Mouse (Mus musculus) naive thymus-derived CD4-positive, alpha-beta T cell, adult 2 months (primary cell): ENCODE measurements around the gene Vapa.
"Not testable (repeated sequence)": the region's sequence is repeated elsewhere in the genome, so short reads cannot be mapped to it uniquely, and the experiment has no call there.

Experiments used
- DNase-seq: peaks from one replicate; pipeline ENCODE4 v3.0.0-alpha.2; 2011; ENCODE audit warnings: low read depth

Gene Vapa

DNA sequence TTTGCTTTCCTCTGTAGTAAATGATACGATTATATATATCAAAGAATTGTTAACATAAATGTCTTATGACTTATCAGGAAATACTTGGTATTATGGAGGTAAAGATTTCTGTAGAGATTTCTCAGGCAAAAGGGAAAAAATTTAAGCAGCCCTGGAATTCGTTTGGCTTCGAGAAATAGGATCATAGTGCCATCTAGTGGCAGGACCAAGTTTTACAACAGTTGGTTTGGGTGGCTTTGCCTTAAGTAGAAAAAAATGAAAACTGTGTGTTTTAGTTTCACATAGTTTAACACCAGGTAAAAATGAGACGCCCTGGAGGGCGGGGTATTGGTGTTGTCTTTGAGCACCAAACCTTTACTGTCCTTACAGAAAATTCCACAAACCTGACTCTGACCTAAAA is 50.6 kb downstream of the Vapa start:
- peak; percentile 76 for DNase-seq

DNA sequence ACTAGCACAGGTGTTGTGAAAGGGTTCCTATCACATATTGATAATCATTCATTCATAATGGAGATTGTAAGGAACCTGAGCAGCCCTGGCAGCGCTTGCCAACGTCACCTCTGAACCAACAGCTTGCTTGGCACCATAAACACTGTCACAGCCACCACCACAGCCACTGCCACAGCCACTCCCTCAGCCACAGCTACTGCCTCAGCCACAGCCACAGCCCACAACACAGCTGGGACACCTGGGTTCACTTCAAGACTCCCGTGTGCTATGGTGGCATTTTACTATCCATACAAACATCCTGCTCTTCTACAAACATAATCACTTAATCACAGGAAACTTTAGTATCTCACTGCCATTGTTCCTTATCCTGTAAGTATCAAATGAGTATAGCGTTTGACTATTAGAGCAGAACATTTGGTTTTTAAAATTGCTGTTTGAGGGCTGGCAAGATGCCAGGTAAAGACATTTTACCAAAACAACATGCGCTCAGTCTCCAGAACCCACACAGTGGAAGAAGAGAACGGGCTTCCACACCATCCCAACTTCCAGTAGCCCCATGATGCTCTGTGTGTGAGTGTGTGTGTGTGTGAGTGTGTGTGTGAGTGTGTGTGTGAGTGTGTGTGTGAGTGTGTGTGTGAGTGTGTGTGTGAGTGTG is 51.9 kb downstream of the Vapa start:
- DNase-seq = peak; percentile 15

DNA sequence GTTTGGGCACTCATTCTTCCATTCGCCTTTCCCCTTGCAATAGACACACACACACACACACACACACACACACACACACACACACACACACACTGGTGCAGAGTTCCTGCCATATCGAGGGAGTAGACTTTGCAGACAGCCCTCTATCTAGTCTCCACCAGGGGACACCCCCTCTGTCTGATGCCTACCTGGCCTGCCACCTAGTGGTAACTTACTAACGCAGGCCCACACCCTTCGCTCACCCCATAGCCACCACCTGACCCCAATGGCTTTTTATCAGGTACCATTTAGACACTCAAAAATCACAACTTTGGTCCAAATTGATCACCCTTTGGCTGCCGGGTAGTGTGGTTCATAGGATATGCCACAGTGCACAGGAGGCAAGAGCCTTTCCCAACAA is 54.1 kb downstream of the Vapa start:
- DNase-seq = peak; percentile 53

DNA sequence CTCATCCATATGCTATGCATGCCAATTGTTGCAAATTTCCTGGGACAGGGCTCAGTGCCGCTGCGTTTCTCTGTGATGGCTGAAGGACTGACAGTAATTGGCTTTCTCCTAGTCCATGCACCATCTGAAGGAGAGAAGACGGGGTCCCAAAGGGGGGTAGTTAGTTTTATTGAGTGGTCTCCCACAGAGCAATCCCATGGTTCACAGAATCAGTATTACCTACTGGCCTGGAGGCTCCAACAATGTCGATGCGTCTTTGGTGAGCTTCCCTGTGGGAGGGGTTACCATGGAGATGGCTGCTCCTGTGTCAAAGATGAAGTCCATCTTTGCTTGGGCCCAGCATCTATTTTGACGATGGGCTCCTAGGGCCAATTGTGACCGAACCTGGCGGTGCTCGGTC is 54.6 kb downstream of the Vapa start:
- DNase-seq = no peak

DNA sequence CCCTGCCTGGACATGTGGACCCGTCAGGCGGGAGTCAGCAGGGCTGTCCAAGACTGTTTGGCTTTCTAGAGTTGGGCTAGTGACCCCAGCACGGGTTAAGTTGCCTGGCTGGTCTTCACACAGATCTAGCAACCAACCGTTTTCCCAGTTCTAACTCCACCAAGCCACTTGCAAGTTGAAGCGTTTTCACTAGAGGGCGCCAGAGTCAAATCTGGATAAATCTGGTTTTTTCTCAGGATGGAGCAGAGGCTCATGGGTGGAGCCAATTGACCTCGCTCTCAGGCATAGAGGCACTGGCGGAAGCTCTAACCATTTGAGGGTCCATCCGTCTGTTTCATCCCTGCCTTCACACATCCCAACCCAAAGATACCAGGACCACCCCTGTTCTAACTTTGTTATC is 55.1 kb downstream of the Vapa start:
- peak; percentile 60 for DNase-seq

DNA sequence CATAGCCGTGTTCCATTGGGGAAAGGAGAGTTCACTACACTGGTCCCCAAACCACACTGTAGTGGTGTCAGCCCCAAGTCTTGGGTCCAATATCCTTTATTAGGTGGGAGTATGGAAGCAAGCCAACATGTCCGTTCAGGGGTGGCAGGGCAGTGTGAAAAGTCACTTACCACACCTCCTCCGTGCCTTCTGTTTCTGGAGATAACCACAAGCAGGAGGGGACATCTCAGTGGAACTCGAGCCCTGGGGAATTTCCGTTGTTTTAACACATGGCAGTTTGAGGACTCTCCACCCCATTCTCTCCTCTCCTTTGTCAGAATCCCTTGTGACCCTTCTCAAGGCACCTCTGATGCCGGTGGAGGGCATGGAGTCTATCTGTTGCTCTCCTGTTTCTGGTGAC is 56.1 kb downstream of the Vapa start:
- DNase-seq = no peak

DNA sequence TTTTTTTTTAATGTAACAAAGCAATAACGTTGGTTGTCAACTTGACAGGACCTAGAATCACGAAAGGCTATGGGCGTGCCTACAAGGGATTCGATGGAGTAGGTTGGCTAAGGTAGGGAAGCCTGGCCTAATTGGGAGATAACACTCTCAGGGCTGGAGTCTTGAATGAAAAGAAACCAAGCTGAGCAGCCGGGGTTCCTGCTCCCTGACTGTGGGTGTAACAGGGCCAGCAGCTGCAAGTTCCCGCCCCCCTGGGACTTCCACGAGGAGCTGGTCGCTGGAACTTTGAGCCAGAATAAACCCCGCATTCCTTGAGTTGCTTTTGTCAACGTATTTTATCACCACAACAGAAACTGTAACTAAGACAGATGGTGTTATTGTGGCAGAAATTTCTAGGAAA is 56.6 kb downstream of the Vapa start:
- no peak for DNase-seq

DNA sequence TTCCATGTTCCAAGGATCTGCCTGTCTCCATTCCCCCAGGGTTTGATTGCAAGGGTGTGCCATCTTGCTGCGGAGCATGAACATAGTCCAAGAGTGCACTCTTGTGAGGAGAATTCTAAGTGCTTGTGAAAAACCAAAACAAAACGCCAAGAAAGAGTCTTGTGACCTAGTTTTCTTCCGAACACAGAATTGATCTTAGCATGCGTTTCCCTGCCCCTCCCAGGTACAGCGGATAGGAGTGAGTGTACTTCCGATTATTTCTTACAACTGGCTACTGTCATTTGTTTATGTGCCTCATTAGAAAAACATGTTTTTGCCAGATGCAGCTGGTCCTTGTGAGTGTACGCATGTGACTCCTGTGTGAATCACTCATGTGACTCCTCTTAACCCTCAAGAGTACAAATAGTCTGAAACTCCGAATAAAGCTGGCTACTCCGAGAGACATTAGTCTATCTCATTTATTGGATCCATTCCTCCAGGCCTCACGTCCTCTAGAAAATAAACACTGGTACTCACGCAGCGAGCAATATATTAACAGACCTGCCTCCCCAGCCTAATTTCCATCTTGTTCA is 60.8 kb downstream of the Vapa start:
- no peak for DNase-seq

DNA sequence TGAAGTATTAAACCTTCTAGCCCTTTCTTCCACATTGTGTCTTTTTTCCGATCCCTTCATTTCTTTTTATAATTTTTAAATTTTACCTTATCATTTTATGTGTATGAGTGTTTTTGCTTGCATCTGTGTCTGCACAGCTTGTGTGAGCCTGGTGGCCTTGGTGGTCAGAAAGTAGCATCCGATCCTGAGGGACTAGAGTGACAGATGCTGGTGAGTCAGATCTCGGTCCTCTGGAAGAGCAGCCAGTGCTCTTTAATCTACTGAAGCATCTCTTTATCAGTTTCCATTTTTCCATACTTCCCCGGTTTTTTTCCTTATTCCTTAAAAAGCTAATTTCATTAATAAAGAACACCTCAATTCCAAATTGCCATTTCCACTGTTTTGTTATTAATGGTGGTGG is 63.0 kb downstream of the Vapa start:
- no peak for DNase-seq

DNA sequence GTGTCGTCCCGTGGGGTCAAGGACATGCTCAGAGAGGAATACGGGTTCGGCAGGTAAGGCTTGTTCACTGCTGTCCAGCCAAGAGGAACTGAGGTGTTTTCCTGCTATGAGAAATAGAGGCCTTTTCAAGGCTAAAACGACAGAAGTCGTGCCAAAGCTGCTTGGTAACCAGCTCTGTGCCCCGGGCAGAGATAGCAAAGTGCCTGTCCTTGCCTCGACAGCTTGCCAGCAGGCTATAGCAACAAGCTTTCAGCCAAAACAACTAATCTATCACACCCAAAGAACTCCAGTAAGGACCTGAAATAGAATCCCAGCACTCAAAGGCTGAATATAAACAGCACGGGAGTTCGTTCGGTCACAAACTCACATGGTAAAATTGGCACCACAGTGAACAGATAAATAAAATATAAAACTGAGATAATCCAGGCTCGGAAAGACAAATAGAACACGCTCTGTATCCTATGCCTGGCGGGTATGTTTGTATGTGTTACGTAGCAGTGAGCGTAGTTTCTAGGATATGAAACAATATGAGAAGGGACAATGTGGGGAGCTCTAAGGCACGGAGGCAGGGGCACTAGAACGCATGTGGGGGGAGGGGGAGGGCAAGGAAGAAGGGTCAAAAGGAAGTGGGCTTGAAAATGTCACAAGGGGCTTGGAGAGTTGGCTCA is 64.5 kb downstream of the Vapa start:
- no peak for DNase-seq

DNA sequence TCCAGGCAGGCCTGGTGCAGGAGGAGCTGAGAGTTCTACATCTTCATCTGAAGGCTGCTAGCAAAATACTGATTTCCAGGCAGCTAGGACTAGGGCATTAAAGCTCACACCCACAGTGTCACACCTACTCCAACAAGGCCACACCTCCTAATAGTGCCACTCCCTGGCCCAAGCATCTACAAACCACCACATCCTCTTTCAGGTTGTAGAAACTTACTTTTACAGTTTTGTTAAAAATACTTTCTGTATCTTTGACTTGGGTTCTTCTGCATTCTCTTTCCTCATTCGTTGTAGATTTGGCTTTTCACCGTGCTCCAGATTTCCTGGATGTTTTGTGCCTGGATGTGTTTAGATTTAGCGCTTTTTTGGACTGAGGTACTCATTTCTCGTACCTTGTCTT is 67.1 kb downstream of the Vapa start:
- DNase-seq = not testable (repeated sequence)

DNA sequence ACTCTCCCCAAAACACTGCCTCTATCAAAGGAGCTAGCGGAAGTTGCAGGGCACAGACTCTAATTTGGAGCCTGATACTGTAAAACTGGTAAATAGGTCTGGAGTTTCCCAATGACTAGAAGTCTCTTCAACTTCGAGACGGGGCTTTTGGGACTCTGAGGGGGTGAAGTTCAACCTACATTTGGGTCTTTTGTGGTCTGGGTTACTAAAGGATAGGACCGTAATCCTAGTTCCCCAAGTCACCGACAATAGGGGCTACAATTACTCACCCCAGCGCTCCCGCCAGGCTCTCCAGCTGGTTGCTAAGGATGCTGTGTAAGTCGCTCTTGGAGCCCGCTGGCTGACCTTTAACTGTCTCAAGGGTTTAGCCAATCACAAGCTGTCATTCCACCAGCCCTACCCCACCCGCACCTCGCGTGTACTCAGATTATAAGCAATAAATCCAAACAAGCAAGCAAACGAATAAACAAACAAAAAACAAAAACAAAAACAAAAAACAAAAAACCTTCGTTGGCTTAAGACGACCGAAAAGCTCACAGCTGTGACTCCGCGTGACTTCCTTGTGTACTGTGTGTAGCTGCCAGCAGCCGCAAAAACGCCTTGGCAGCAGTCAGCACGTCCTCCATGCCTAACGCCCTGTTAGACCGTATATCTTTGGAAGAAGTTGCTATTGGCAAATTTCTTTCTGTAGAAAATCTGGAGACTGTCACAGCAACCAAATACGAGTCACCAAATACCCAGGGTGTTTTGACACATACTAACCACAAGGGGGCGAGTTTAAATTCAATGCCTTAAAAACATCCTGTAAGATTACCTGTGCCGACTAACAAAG is 72.7 kb downstream of the Vapa start, which contains the start of gene Tmem232:
Gene Tmem232, minus strand, starts transcription at position 342 of the 832 bp plus-strand sequence.
- peak; percentile 53 for DNase-seq

DNA sequence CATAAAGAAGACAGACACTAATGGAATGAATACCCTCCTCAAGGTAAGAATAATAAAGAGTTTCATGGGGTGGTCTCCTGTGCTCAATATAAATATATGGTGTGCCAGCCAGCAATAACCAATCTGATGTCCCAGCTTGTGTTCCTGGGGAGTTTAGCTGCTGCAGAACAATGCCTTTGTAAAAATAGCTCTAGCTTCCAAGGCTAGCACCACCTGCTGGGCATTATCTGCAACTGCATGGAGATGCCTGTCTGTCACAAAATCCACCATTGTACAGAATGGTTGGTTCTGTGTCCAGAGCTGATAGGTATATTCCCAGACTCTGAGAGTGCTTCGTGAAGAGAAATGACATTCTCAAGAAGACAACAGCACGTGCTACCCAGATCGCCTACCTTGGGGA is 77.2 kb downstream of the Vapa start:
- DNase-seq = peak; percentile 53

DNA sequence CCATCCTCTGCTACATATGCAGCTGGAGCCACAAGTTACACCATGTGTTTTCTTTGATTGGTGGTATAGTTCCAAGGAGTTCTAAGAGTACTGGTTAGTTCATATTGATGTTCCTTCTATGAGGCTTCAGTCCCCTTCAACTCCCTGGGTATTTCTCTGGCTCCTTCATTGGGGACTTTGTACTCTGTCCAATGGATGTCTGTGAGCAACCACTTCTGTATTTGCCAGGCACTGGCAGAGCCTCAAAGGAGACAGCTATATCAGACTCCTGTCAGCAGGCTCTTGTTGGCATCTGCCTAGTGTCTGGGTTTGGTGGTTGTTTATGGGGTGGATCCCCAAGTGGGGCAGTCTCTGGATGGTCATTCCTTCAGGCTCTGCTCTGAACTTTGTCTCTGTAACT is 81.0 kb downstream of the Vapa start:
- DNase-seq = not testable (repeated sequence)
